Mouse (Mus musculus) heart, postnatal 0 days (tissue): ENCODE results near the gene Tbc1d16.

Experiments
- CTCF ChIP-seq: IDR thresholded peaks from 2 replicates; pipeline ENCODE4 v1.5.1; 2016; ENCODE audit warnings: antibody characterized with exemption, control low read depth, low read depth
- EP300 ChIP-seq: IDR thresholded peaks from 2 replicates; pipeline ENCODE4 v1.6.1; 2016; ENCODE audit warnings: antibody characterized with exemption, low read depth

- TF ChIP-seq EP300 (no peak), CTCF (no peak)
Measured at GRCm38 (mm10) chr11:119224926-119225325, 3.4 kb downstream of the Tbc1d16 start.
